Mouse (Mus musculus) T-helper 1 cell (primary cell): ENCODE results near the gene 1700023F06Rik.

Experiments
- in situ Hi-C: fragments of 300-600 bp; cut with MboI, MseI; formaldehyde crosslinking; loops from one replicate; pipeline ENCODE4 v1.15.1; 2025; ENCODE audit warnings: high pct_unique_total_duplicates

1700023F06Rik gene

DNA sequence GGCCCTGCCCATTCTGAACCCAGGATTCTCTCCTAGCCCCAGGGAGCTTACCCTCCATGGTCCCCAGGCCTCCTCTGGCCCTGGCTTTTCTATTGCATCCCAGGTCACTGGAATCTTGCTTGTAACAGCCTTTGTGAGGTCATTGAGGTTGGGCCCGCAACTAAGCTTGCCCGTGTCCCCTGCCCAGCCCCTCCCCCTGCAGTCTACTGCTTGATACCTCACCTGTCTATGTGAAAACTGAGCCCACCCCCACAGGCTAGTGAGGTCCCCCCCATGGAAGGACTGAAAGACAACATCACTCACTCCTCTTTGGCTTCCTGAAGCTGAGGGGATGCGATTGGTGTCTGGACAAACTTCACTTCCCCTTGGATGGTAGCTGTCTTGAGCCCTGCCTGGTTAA is at the start of gene 1700023F06Rik:
Gene 1700023F06Rik (minus strand): TSS at position 101 of the 400 bp plus-strand sequence.
- in situ Hi-C loops = loop anchor here (10.0 kb wide), 1 partner anchor 946 kb away; no protein-coding TSS in a partner anchor

DNA sequence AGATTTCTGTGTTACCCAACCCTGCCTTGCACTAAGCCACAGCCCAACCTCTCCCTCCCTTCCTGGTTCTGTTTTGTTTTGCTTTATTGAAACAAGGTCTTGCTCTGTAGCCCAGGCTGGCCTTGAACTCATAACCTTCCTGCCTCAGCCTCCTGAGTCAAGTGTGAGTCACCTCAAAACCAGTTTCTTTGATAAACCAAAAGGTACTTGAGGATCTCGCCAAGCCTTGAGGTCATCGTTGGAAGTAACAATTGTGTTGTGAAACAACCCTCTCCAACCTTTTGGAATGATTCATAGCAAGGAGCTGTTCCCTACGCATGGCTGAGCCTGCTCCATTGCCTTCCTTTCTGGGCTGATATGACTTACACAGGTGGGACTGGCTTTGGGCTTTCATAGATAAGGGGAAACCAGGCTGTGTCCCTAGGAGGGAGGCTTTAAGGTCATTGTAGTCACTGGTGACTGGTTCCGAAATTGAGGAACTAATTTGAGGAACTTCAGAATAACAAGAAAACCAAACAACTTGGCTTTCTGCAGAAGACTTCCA is 49.7 kb upstream of the 1700023F06Rik start:
- in situ Hi-C loops = loop anchor here (25.0 kb wide), 1 partner anchor 1129 kb away; no protein-coding TSS in a partner anchor

DNA sequence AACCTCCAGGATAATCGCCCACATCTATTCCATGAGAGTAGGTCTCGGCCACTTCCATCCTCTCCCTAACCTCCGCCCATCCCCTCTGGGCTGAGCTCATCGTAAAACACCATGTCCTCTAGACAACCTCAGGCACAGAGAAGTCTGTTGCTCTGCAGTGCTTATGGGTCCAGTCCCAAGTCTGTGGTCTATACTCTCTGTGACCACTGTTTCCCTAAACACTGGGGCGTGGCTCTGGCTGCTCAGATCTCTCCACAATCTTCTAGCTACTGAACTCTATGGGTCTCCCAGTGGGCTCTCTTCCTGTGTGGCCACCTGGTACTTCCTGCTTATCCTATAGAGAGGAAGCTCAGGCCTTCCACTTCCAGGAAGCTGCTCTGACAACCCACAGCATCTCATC is 45.2 kb upstream of the 1700023F06Rik start:
- in situ Hi-C loops = loop anchor here (25.0 kb wide), 1 partner anchor 1134 kb away; no protein-coding TSS in a partner anchor

DNA sequence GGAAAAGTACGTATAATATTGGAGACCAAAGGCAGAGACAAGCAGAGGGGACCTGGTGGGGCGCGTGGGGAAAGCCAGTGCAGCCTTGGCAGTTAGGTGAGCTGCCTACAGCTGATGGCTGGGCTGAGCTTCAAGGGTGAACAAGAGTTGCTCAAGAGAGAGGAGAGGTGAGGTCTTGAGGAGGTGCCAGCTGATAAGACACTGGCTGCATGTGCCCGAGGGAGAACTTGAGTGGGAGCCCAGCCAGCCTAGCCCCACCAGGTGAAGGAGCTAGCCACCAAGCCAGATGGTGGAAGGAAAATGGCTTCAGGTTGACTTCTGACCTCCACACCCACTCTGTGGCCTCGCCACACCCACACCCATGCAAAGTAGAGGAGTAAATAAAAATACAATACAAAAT is 44.0 kb upstream of the 1700023F06Rik start:
- in situ Hi-C loops = loop anchor here (25.0 kb wide), 1 partner anchor 1135 kb away; no protein-coding TSS in a partner anchor

DNA sequence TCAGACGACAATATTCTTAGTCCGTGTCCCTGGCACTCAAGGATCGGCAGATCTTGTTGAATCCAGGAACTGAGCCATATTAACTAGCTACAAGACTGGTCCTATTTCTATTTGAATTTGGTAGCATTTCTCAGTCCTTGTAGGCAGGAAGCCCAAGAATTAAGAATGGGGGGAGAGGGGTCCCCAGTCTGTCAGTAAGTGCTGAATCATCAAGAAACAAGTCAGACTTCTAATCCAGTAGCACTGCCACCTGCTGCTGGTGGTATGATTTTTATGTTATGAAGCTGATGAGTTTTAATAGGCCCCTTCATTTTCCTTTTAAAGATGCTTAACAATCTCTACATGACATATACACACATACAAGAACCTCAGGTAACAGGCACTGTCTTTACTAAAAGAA is 42.0 kb upstream of the 1700023F06Rik start:
- in situ Hi-C loops = loop anchor here (25.0 kb wide), 1 partner anchor 1137 kb away; no protein-coding TSS in a partner anchor

DNA sequence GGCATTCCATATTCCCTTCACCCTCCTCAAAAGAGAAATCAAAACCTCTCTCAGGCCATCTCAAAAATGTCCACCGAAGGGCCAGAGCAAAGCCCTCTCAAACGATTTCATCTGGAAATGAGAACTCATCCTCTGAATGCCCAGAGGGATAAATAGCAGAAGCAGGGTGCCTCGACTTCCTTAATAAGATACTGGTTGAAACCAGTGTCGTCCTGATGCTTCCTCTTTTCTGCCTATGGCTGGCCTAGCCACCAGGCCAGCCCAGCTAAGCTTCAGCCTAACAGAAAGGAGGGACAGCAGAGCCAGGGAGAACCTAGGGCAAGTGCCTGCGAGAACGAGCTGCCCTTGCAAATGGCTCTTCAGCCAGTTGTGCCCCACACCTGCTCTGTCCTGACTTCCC is 41.2 kb upstream of the 1700023F06Rik start:
- in situ Hi-C loops = no loop called here

DNA sequence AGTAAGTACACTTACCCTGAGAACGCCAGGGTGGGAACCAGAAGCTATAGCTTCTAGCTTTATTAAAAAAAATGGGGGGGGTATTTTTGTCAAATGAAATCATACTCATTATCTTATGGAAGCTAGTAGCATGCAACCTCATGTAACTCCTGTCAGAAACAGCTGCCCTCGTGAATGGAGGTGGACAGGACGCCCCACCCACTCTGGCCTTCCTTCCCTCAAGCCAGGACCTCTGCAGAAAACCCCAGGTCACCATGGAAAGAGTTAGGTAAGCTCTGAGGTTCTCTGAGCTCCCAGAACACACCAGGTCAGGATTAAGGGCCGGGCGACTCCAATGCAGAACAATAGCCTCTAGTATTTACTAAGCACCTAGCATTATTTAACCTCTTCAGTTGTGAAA is 40.5 kb upstream of the 1700023F06Rik start:
- in situ Hi-C loops = no loop called here

DNA sequence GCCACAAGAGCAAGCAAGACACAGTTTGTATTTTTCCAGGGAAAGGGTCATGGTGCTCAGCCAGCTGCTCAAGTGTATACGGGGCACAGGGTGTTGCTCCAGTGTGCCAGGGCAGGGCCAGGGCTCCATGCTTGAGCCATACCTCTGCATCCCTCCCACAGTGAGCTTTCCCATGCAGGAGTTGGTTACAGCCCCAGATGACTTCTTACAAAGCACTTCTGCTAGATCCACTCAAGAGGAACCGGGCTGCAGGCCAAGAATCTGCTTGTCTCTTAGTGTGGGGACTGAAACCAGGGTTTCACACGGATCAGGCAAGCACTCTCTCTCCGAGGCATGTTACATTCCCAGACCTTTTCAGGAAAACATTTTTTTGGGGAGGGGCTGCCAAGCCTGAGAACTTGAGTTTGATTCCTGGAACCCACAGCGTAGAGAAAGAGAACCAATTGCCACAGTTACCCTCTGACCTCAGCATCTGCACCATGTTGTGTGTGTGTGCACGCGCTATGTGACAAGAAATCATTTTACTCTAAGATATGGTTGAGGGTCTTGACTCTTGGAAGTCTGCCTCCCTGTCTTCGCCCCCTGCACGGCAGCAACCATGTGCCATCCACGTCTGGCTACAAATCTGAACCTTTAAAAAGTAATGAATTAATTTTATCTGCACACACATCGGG is 39.3 kb upstream of the 1700023F06Rik start:
- in situ Hi-C loops = no loop called here

DNA sequence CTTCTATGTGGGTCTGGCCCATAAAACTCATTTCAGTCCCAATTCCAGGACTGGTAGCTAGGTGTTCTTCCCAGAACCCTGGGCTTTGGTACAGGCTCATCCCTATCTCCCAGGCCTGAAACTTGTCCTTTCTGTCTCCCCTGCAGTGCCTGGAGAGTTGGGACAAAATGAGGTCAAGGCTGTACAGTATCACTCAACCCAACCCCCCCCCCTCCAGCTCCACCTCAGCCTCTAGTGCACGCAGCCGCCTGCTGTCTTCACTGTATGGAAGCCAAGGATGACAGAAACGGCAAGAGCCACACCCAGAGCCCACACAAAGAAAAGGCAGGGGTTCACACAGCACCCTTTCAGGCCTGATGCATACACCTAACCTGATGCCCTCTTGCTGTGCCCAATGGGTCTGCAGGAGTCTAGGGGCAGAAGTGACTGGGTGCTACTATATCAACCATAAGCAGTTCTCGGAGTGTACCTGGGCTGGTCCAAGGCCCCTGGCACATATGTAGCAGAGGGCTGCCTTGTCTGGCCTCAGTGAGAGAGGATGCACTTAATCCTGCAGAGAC is 38.5 kb upstream of the 1700023F06Rik start:
- in situ Hi-C loops = no loop called here

DNA sequence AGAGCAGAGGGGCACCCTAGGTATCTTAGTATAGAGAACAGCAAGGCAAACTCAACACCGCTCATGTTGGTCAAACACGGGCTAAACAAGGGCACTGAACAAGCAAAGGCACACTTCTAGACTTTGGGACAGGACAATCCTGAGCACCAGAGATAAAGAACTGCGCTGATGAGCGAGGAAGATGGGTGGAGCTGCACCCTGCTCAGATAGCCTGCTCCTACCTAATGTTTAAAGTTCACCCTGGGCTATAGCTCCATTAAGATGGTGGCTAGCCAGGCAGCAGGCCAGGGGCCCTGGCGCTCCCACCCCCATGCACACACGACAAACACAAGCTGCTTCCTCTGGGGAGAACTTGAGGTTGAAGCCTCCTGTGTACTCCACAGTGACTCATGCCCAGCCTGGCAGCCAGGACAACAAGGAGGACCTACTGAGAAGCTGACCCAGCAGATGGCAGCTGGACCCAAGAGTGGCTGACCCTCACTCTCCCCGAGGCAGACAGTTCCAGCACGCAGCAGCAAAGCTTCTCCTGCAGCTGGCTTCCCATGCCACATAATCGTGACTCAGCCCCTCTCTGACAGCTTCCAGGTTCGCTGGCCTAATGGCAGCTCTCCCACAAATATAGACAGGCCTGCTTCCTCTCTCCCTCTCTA is 37.8 kb upstream of the 1700023F06Rik start:
- in situ Hi-C loops = no loop called here

DNA sequence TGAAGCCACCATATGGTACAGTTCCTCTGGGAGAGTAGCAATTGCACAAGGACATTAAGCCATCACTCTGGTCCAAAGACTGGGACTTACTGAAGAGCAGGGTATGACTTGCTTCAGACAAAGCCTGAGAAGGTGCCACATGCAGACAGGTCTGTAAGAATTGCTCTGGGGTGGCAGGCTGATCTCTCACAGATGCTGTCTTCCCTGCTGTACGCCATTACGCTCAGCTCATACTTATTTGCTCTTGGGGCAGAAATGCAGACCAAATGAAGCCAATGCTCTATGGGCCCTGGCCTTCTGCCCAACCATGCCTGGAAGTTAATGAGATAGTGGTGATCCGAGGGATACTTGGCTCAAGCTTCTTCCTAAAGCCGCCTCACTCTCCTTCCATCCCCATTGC is 36.5 kb upstream of the 1700023F06Rik start:
- in situ Hi-C loops = no loop called here

DNA sequence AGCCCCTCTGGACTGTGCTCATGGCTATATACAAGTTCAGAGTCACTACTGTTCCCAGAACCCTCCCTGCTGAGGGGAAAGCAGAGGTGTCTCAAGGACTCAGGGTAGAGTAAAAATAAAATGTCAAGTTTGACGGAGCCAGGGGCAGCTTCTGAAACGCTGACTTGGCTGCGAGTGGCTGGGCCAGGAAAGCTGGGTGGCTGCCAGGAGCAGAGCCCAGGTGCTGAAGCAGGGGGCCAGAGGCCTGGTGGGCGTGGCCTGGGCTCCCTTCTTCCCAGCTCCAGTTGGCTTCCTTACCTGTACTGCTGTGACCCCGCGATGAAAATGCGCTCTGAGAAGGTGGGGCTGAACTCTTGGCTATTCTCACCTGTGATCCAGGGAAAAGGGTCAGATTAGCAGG is 32.4 kb upstream of the 1700023F06Rik start:
- in situ Hi-C loops = no loop called here

DNA sequence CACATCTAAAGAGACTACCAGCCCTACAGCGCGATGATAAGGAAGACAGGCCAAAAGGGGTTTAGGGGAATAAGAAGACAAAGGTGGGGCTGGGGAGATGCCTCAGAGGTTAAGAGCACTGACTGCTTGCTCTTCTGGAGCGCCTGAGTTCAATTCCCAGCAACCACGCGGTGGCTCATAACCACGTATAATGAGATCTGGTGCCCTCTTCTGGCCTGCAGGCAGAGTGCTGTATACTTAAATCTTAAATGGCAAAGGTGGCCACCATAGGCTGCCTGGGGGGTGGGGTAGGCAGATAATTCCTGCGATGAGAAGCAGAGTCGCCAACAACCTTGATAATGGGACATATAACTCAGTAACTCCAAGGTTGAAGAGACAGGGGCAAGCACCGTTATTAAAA is 29.4 kb upstream of the 1700023F06Rik start:
- in situ Hi-C loops = loop anchor here (10.0 kb wide), 1 partner anchor 87 kb away; no protein-coding TSS in a partner anchor

DNA sequence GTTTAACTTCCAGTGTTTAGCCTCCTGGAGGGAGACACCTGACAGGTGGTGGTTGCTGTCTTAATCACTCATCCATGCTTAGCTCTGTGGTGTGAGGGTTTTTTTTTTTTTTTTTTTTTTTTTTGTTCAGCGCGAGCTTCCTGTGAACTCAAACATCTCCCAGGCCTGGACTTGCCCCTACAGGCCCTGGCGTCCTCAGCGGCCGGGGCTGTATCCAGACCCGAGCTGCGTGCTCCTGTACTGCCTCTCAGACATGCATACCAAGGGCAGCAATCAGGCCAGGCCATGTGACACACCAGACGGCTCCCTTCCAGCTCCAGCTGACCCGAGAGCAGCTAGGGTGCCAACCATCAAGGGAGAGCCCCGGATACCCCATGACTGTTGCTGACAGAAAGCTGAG is 28.5 kb upstream of the 1700023F06Rik start:
- in situ Hi-C loops = loop anchor here (10.0 kb wide), 1 partner anchor 88 kb away; no protein-coding TSS in a partner anchor

DNA sequence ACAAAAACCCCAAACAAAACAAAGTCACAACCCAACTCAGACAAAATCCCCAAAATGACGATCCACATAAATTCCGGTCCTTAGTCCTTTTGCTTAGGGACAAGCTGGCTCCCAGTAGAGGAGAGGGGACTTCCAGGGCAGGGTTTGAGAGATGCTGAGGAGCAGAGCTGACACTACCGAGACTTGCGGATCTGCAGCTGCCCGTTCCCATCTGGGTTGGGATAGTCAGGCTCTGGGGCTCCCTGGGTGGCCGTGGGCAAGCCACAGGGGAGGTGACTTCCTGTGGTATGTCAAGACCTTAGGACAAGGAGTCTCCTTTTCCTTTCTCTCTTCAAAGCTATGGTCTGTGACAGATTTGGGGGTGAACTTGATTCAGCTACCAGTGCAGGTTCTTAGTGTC is 28.1 kb upstream of the 1700023F06Rik start:
- in situ Hi-C loops = loop anchor here (10.0 kb wide), 1 partner anchor 88 kb away; no protein-coding TSS in a partner anchor

DNA sequence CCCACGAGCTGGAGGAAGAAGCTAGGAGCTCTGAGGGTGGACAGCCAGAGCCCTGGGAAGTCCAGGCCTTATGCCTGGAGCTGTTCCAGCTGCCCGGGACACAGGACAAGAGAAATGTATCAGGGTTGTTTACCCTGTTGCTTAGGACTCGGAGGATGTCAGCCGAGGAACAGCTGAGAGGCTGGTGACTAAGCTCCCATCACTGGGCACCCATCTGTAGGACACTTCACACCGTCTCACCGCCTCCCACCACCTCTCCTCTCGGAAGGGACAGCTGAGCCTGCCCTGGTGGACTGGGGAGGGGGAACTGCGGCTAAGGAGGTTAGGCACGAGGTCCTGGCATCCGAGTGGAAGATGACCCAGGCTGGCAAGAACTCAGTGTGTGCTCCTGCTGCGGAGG is 27.3 kb upstream of the 1700023F06Rik start:
- in situ Hi-C loops = loop anchor here (10.0 kb wide), 1 partner anchor 89 kb away; no protein-coding TSS in a partner anchor

DNA sequence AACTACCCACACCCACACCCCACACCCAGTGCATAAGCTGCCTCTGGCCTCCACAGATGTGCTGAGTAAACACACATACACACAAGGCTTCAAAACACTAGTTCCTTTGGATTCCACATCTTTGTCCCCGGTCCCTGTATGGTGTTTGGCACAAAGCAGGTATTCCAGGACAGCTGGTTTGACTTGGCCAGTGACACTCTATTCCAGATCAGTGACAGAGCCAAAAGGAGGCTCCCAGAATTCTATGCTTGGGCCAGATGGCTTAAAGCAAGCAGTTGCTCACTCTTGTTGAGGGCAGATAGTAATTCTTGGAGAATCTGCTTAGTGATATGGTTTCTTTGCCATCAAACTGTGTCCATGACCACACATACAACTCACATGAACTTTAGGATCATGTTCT is 26.1 kb upstream of the 1700023F06Rik start:
- in situ Hi-C loops = loop anchor here (10.0 kb wide), 1 partner anchor 90 kb away; no protein-coding TSS in a partner anchor

DNA sequence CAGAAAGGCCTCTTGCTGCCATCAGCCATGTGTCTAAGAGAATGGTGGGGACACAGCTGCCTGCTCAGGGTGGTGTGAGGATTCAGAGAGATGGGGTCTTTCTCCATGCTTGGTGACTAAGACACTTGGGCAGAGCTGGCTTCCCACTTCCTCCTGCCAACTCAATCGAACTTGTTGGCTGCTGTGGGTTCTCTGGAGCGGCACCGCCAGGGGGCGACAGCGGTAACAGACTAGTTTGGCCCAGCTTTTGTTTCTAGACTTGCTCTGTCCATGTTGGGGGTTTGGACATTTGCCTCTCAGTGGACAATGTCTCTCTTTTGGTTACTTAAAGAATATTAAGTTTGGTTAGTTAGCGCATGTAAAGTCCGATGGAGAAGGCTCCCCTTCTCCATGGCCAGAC is 24.6 kb upstream of the 1700023F06Rik start:
- in situ Hi-C loops = loop anchor here (10.0 kb wide), 1 partner anchor 92 kb away; no protein-coding TSS in a partner anchor

DNA sequence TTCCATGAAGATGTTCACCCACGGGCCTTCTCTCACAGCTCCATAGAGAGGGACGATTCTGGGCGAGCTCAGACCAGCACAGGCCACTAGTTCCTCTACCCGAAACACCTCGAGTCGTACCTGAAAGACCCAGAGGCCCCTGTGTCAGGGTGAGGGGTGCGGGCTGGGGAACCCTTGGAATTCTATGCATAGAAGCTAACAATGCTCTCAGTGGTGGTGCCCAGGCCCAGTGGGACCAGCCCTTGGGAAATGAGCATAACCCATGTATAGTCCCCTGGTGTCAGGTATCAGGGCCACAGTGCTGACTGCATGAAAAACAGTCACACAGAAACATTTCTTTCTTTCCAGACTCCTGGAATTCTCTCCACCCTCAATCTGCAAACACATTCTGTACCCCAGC is 23.0 kb upstream of the 1700023F06Rik start:
- in situ Hi-C loops = loop anchor here (10.0 kb wide), 1 partner anchor 93 kb away; no protein-coding TSS in a partner anchor

DNA sequence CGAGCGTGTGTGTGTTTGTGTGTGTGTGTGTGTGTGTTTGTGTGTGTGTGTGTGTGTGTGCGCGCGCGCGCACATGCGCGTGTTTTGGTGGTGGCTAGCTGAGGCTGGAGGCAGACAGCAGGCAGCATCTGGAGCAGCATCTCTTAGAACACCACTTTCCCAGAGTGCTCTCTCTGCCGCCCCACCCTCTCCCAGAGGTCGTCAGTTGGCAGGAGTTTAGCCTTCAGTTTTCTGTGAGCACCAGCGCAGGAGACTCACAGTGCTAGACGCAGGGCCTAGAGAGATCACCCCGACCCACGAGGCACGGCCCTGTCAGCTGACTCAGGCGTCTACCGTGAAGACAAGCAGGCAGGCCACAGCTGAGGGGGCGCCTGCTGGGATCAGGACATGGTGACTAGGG is 22.3 kb upstream of the 1700023F06Rik start:
- in situ Hi-C loops = loop anchor here (10.0 kb wide), 1 partner anchor 94 kb away; no protein-coding TSS in a partner anchor

DNA sequence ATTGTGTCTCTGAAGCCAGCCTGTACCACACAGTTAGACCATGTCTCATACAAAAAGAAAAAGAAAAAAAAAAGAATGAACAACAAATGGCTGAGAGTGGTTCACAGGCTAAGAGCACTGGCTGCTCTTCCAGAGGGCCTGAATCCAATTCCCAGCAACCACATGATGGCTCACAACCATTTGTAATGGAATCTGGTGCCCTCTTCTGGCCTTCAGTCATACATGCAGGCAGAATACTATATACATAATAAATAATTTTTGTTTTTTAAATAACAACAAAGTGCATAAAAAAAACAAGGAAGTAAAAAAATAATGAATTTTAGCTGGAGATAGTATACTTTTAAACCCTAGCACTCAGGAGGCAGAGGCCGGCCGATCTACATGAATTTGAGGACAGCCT is 21.2 kb upstream of the 1700023F06Rik start:
- in situ Hi-C loops = loop anchor here (10.0 kb wide), 1 partner anchor 95 kb away; no protein-coding TSS in a partner anchor

DNA sequence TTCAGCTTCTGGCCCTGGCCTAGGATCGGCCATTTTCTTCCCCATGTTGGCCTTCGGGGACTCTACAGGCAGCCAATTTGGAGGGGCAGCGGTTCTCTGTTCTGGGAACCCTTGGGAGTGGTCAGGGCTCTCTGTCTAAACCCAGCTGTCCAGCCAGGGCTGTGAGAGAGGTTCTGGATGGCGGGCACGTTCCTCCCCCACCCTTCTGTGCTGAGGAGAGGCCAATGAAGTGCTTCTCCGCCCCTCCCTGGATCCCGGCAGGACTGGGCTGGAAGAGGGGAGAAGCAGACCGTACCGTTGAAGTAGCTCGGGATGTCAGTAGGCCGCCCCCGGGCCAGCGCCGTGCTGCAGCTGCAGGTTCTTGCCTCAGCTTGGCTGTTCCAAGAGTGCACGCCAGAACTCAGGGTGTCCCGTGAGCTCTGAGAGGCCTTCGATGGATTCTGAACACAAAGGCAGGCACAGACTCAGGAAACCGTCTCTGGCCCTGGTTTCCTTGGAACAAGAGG is 15.6 kb upstream of the 1700023F06Rik start:
- in situ Hi-C loops = no loop called here
